Mouse (Mus musculus): ENCODE results near the gene Sorbs1. TPM values are rescaled to one million over a fixed set of nuclear protein-coding genes. Genes with fewer than 3 reads are reported as not detected.

The Sorbs1 gene
- total and polyA plus RNA-seq, 3 experiments, result 2.1 to 6.2 (median 3.6) TPM

DNA sequence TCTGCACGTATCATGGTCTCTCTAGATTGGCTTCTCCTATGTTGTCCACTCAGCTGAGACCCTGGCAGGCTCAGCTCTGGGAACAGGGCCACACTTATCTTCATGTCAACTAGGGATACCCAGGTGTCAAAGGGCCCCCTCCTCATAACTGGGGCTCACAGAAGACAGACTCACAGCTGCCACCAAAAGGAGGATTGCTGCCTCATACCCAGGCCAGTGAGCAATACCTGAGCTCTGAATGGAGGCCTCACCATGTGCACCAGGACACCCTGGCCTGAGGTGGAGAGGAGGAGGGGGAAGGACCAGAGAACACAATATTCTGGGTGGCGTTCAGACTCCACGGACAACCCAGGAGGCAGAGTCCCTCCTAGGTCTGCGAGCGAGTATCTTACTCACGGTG is 219.8 kb downstream of the Sorbs1 start:
- DNase-seq (ENCODE audit: extremely low read depth), result no peak
- no peaks in the 10 kb centered on the region for H3K79me2 ChIP-seq (replicated peaks; ENCODE audit: control insufficient read depth, extremely low read depth, insufficient read depth, poor library complexity, severe bottlenecking)
- H3K4me2 ChIP-seq (ENCODE audit: insufficient read depth, low read depth, poor library complexity, severe bottlenecking), result no peak overlapping the region
- no peak overlapping the region for H3K9ac ChIP-seq (ENCODE audit: insufficient read depth, low read depth)
- no peaks in the 10 kb centered on the region for H3K36me3 ChIP-seq (replicated peaks in 1 of 2; ENCODE audit: control insufficient read depth in 1 of 2, insufficient read depth in 1 of 2, low read length in 1 of 2)
- no peaks in the 10 kb centered on the region for H3K9me3 ChIP-seq (replicated peaks; ENCODE audit: low read length)
- no peak overlapping the region for H3K27ac ChIP-seq (ENCODE audit: insufficient read depth, low read depth)
- H3K27me3 ChIP-seq (replicated peaks), result no peaks in the 10 kb centered on the region
- dilution Hi-C loops (cut with MboI; ENCODE audit: extremely low pct_ligation_motif_present, extremely low pct_unique_long_range_greater_than_20kb, low sequenced_read_pairs) (no loop called here), in situ Hi-C loops (cut with MboI; ENCODE audit: low pct_ligation_motif_present, low pct_unique_long_range_greater_than_20kb, low sequenced_read_pairs) (no loop called here)
- H3K4me3 ChIP-seq (replicated peaks in 1 of 3; ENCODE audit: low read depth in 2 of 3, low read length in 2 of 3, poor library complexity in 1 of 3), result no peak overlapping the region
- TF ChIP-seq MAFK (IDR thresholded peaks at IDR 0.05; ENCODE audit: insufficient replicate concordance, low read length), result no peak
- TF ChIP-seq IRF4 (IDR thresholded peaks at IDR 0.05; ENCODE audit: low read depth, low read length), result no peak
- TF ChIP-seq CTCF (conservative IDR thresholded peaks at IDR 0.05 in 1 of 2, IDR thresholded peaks at IDR 0.05 in 1 of 2; ENCODE audit: low read depth in 2 of 2, low read length in 2 of 2), result no peak
- no peak for TF ChIP-seq MAZ (IDR thresholded peaks at IDR 0.05; ENCODE audit: low read depth, low read length)
- TF ChIP-seq SIN3A (IDR thresholded peaks at IDR 0.05; ENCODE audit: low read length), result no peak
- no peaks in the 10 kb centered on the region for H3K4me1 ChIP-seq (ENCODE audit: control insufficient read depth in 1 of 2, insufficient read depth in 2 of 2)

GRCm38 (mm10) chr19:40290099-40290724 is 223.4 kb downstream of the Sorbs1 start:
- Histone ChIP-seq H3K4me3 (replicated peaks in 1 of 3; ENCODE audit: low read depth in 2 of 3, low read length in 2 of 3, poor library complexity in 1 of 3) (no peak overlapping the region), H3K9me3 (replicated peaks; ENCODE audit: low read length) (no peaks in the 10 kb centered on the region), H3K27me3 (replicated peaks) (no peaks in the 10 kb centered on the region), H3K9ac (ENCODE audit: insufficient read depth, low read depth) (no peak overlapping the region), H3K79me2 (replicated peaks; ENCODE audit: control insufficient read depth, extremely low read depth, insufficient read depth, poor library complexity, severe bottlenecking) (no peaks in the 10 kb centered on the region), H3K4me1 (ENCODE audit: control insufficient read depth in 1 of 2, insufficient read depth in 2 of 2) (peaks cover 0 to 3% of the 10 kb centered on the region in 2 experiments; a peak in 1 of 4 replicates), H3K27ac (ENCODE audit: insufficient read depth, low read depth) (no peak overlapping the region), H3K36me3 (replicated peaks in 1 of 2; ENCODE audit: control insufficient read depth in 1 of 2, insufficient read depth in 1 of 2, low read length in 1 of 2) (no peaks in the 10 kb centered on the region), H3K4me2 (ENCODE audit: insufficient read depth, low read depth, poor library complexity, severe bottlenecking) (no peak overlapping the region)
- in situ Hi-C loops (cut with MboI; ENCODE audit: low pct_ligation_motif_present, low pct_unique_long_range_greater_than_20kb, low sequenced_read_pairs), result no loop called here
- DNase-seq (ENCODE audit: extremely low read depth), result no peak
- dilution Hi-C loops (cut with MboI; ENCODE audit: extremely low pct_ligation_motif_present, extremely low pct_unique_long_range_greater_than_20kb, low sequenced_read_pairs), result no loop called here
- TF ChIP-seq CHD1 (IDR thresholded peaks at IDR 0.05; ENCODE audit: low read depth, low read length), result no peak
- no peak for TF ChIP-seq RAD21 (IDR thresholded peaks at IDR 0.05; ENCODE audit: low read depth, low read length)
- TF ChIP-seq USF2 (conservative IDR thresholded peaks at IDR 0.05; ENCODE audit: low read depth, low read length), result no peak
- TF ChIP-seq MXI1 (IDR thresholded peaks at IDR 0.05; ENCODE audit: low read depth, low read length), result no peak
- TF ChIP-seq NRF1 (IDR thresholded peaks at IDR 0.05; ENCODE audit: low read depth, low read length), result no peak
- no peak for TF ChIP-seq ZNF384 (IDR thresholded peaks at IDR 0.05; ENCODE audit: low read depth, low read length)
- TF ChIP-seq SIN3A (IDR thresholded peaks at IDR 0.05; ENCODE audit: low read length), result no peak
- no peak for TF ChIP-seq ETS1 (conservative IDR thresholded peaks at IDR 0.05; ENCODE audit: low read depth, low read length)
- TF ChIP-seq MEF2A (IDR thresholded peaks at IDR 0.05; ENCODE audit: borderline replicate concordance, low read depth, low read length), result no peak
- no peak for TF ChIP-seq BHLHE40 (IDR thresholded peaks at IDR 0.05; ENCODE audit: low read depth, low read length)

Measured in CH12.LX (cell line).